Mouse (Mus musculus) limb, embryonic 14.5 days (tissue): ENCODE measurements around the gene Glyr1. TPM values are rescaled to one million over a fixed set of nuclear protein-coding genes. Genes with fewer than 3 reads are reported as not detected.

Experiments used
- ATAC-seq: fragments of 200-750 bp; cut with Nextera tagmentation; 2 replicates; pipeline ENCODE4 v1.8.0; 2017; ENCODE audit warnings: low read depth, moderate number of reproducible peaks, moderate TSS enrichment; ENCODE audit not compliant: low FRiP score
- DNase-seq: peaks from one replicate; pipeline ENCODE4 v3.0.0-alpha.2; 2015; ENCODE audit warnings: low spot score
- H3K27ac ChIP-seq: fragments of 300-500 bp; sonication (generic); replicated peaks from 2 replicates; pipeline ENCODE4 v1.5.1; 2014; ENCODE audit warnings: low read depth, mild to moderate bottlenecking, low read length, moderate library complexity, mixed read lengths
- H3K27me3 ChIP-seq: fragments of 300-500 bp; sonication (generic); 2 replicates; pipeline ENCODE4 v1.6.1; 2014; ENCODE audit warnings: low read length, mixed read lengths; ENCODE audit not compliant: control insufficient read depth, insufficient read depth
- H3K36me3 ChIP-seq: fragments of 300-500 bp; sonication (generic); 2 replicates; pipeline ENCODE4 v1.6.1; 2014; ENCODE audit warnings: mild to moderate bottlenecking, low read length, moderate library complexity, mixed read lengths; ENCODE audit not compliant: control insufficient read depth, insufficient read depth
- H3K4me1 ChIP-seq: fragments of 300-500 bp; sonication (generic); 2 replicates; pipeline ENCODE4 v1.6.1; 2014; ENCODE audit warnings: antibody characterized with exemption, low read length, mixed read lengths; ENCODE audit not compliant: control insufficient read depth, insufficient read depth
- H3K4me2 ChIP-seq: fragments of 300-500 bp; sonication (generic); replicated peaks from 2 replicates; pipeline ENCODE4 v1.6.1; 2014; ENCODE audit warnings: low read depth, mild to moderate bottlenecking, low read length, moderate library complexity; ENCODE audit not compliant: severe bottlenecking
- H3K4me3 ChIP-seq: fragments of 300-500 bp; sonication (generic); replicated peaks from 2 replicates; pipeline ENCODE4 v1.5.1; 2014; ENCODE audit warnings: low read length
- H3K9ac ChIP-seq: fragments of 300-500 bp; sonication (generic); 2 replicates; pipeline ENCODE4 v1.6.1; 2014; ENCODE audit warnings: mild to moderate bottlenecking, low read depth, low read length, moderate library complexity; ENCODE audit not compliant: severe bottlenecking
- H3K9me3 ChIP-seq: fragments of 300-500 bp; sonication (generic); 2 replicates; pipeline ENCODE4 v1.6.1; 2016; ENCODE audit warnings: low read length; ENCODE audit not compliant: control insufficient read depth
- POLR2A ChIP-seq: fragments of 200-500 bp; IDR thresholded peaks from 2 replicates; pipeline ENCODE4 v1.8.0; 2012; ENCODE audit warnings: inconsistent platforms, mild to moderate bottlenecking, moderate library complexity, borderline replicate concordance; ENCODE audit not compliant: insufficient read depth, insufficient read length; ENCODE audit errors: extremely low read depth
- whole genome bisulfite sequencing: fragments of 180-500 bp; shearing (Covaris S2); extraction: QIAGEN DNeasy Blood & Tissue Kit; methylation state at CpG from one replicate; pipeline ENCODE4 v1.1.7; 2014; 5-methylcytosine and 5-hydroxymethylcytosine counted together
- polyA plus RNA-seq, 2 experiments: library from polyadenylated mRNA; depleted of rRNA in 1 of 2; stranded (reverse) in 1 of 2; unstranded in 1 of 2; fragments of >200 nt; fragmentation: Nextera tagmentation in 1 of 2; extraction: Ambion mirVana in 1 of 2; gene quantifications; 2 replicates each; pipeline versions ENCODE4 v1.2.1 to v1.2.3; 2012 to 2014

Glyr1 gene
- polyA plus RNA-seq, 2 experiments = 87.9 to 121 TPM

DNA sequence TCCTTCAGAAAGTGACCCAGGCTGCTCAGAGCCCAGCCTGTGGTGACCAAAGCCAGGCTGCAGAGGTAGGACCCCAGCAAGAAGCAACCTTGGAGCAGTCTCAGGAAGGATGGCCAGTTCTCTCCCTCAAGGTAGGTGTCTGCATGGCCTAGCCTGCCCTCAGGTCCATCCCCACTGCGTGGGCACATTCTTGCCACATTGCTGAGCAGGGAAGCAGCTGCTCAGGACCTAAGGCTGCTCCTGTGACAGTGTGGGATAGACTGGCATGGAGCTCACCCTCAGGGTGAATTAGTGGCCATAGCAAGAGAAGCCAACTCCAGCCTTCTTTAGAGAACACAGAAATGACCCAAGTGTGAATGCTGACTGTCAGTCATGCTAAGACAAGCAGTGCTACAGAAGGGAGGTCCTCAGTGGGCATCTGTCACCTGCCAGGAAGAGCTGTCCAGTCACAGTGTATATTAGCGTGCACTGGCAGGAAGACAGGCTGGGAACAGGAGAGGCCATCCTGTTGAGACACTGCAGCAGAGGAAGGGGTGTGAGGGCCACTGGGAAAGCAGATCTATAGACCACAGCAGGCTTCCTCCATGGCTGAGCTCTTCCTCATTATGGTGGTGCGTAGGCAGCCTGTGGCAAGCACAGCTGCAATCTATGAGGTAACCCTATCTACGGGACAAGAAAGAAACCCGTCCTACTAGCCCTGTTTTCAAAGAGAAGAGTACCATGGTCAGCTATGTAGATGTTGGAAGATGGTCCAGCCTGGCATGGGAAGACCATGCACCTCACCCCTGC, 80.4 kb downstream of the Glyr1 start:
- H3K4me3 ChIP-seq = no peak overlapping the region
- ATAC-seq (no peak), DNase-seq (no peak)
- no peaks in the 10 kb centered on the region for H3K27me3 ChIP-seq
- H3K36me3 ChIP-seq = no peaks in the 10 kb centered on the region
- no peaks in the 10 kb centered on the region for H3K9me3 ChIP-seq
- H3K4me2 ChIP-seq = no peak overlapping the region
- H3K9ac ChIP-seq = no peak overlapping the region
- 84% methylated on average over 5 of the region's 5 CpGs for WGBS
- TF ChIP-seq POLR2A = no peak
- 0 out of 2 replicates have a peak, but pooled peaks cover 2% of the 10 kb centered on the region for H3K4me1 ChIP-seq
- no peak overlapping the region for H3K27ac ChIP-seq

DNA sequence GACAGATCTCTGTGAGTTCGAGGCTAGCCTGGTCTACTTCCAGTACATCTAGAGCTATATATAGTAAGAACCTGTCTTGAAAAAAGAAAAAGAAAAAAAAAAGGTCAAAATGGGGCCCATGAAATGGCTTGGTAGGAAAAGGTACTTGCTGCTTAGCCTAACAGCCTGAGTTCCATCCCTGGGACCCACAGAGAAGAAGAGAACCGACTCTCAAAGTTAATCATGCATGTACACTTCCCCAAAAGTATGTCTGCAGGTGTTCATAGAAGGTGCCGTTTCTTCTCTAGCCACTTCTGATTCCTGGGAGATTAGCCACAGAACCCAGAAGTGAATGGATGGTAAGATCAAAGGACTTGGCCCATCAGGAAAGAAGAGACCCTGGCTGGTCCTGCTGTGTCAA, 81.2 kb downstream of the Glyr1 start:
- DNase-seq (no peak), ATAC-seq (no peak)
- no peaks in the 10 kb centered on the region for H3K9me3 ChIP-seq
- H3K4me2 ChIP-seq = no peak overlapping the region
- H3K36me3 ChIP-seq = no peaks in the 10 kb centered on the region
- no peak overlapping the region for H3K27ac ChIP-seq
- 71% methylated on average over 3 of the region's 3 CpGs for WGBS
- no peak for TF ChIP-seq POLR2A
- H3K4me1 ChIP-seq = peaks cover 3% of the 10 kb centered on the region; the same call in 1 of the 2 replicates
- no peak overlapping the region for H3K9ac ChIP-seq
- H3K4me3 ChIP-seq = no peak overlapping the region
- no peaks in the 10 kb centered on the region for H3K27me3 ChIP-seq

DNA sequence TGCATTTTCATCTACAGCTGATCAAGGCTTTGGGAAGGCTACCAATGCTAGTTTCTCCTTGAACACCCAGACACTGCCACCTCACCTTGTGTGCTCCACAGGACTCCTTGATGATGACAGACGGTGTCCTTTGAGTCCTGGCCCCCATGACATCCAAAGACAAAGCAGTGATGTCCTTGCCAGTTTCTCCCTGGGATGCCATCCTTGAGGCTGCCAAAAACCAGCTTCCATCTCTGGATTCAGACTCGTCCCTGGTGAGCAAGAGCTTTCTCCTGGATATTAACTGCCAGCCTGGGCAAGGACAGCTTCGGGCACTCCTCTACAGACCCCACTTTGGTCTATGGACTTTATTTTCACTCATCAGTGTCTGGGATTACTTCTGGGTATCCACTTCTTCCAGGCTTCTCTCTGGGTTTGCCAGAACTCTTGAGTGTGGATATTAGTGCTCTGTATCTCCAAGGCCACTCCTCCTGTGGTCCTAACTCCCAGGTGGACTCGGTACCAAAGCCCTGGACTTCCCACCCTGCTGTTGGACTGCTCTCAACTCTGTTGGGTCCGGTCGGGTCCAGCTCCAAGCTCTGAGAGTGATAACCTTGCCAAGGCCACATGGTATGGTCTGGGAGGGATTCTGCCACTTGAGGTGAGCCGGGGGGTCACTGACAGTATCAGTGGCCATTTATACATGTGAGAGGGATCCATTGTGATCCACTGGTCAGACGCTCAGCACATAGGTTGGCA, 84.1 kb downstream of the Glyr1 start:
- no peaks in the 10 kb centered on the region for H3K9me3 ChIP-seq
- DNase-seq = no peak
- H3K36me3 ChIP-seq = no peaks in the 10 kb centered on the region; the same call in 1 of the 2 replicates
- no peak for TF ChIP-seq POLR2A
- H3K4me2 ChIP-seq = no peak overlapping the region
- H3K4me3 ChIP-seq = no peak overlapping the region
- H3K4me1 ChIP-seq = peaks cover 9% of the 10 kb centered on the region
- H3K27ac ChIP-seq = no peak overlapping the region
- 86% methylated on average over 8 of the region's 8 CpGs for WGBS
- no peak for ATAC-seq
- H3K9ac ChIP-seq = no peak overlapping the region
- no peaks in the 10 kb centered on the region for H3K27me3 ChIP-seq

GRCm38 (mm10) chr16:4964731-4965391, 84.8 kb downstream of the Glyr1 start:
- Histone ChIP-seq H3K9me3 (no peaks in the 10 kb centered on the region), H3K4me2 (peak overlapping the region; percentile 64), H3K27me3 (no peaks in the 10 kb centered on the region), H3K4me1 (peaks cover 9% of the 10 kb centered on the region), H3K36me3 (no peaks in the 10 kb centered on the region; the same call in 1 of the 2 replicates), H3K9ac (peak overlapping the region; percentile 76), H3K4me3 (peak overlapping the region; percentile 89), H3K27ac (peak overlapping the region; percentile 41)
- no peak for TF ChIP-seq POLR2A
- 0 out of 2 replicates have a peak, but pooled peaks have one; percentile 0 for ATAC-seq
- DNase-seq = peak; percentile 9
- WGBS = 26% methylated on average over 13 of the region's 13 CpGs

Other genes with a start within 250 kb of the Glyr1 start
- gene 4930562C15Rik, start 214.4 kb downstream of the Glyr1 start, polyA plus RNA-seq (2012; rRNA removed) = not detected in 2 replicates
- gene 4930562C15Rik, start 214.4 kb downstream of the Glyr1 start, polyA plus RNA-seq (2014; fragmentation: Nextera tagmentation; extraction: Ambion mirVana) = 0.37 and 0.70 TPM in 2 replicates
- gene Ubald1, start 169.5 kb downstream of the Glyr1 start, polyA plus RNA-seq (2012; rRNA removed) = 32.5 and 42.3 TPM in 2 replicates
- gene Ubald1, start 169.5 kb downstream of the Glyr1 start, polyA plus RNA-seq (2014; fragmentation: Nextera tagmentation; extraction: Ambion mirVana) = 42.0 and 44.3 TPM in 2 replicates
- 101 and 132 TPM in 2 replicates for gene Mgrn1, start 163.6 kb downstream of the Glyr1 start, polyA plus RNA-seq (2012; rRNA removed)
- 87.7 and 92.7 TPM in 2 replicates for gene Mgrn1, start 163.6 kb downstream of the Glyr1 start, polyA plus RNA-seq (2014; fragmentation: Nextera tagmentation; extraction: Ambion mirVana)
- 127 and 140 TPM in 2 replicates for gene Nudt16l1, start 111.1 kb downstream of the Glyr1 start, polyA plus RNA-seq (2012; rRNA removed)
- 172 and 178 TPM in 2 replicates for gene Nudt16l1, start 111.1 kb downstream of the Glyr1 start, polyA plus RNA-seq (2014; fragmentation: Nextera tagmentation; extraction: Ambion mirVana)
- 106 and 108 TPM in 2 replicates for gene Anks3, start 85.7 kb downstream of the Glyr1 start, polyA plus RNA-seq (2012; rRNA removed)
- 59.3 and 67.9 TPM in 2 replicates for gene Anks3, start 85.7 kb downstream of the Glyr1 start, polyA plus RNA-seq (2014; fragmentation: Nextera tagmentation; extraction: Ambion mirVana)
- 0.04 and 0.05 TPM in 2 replicates for gene Sept12, start 52.0 kb downstream of the Glyr1 start, polyA plus RNA-seq (2012; rRNA removed)
- gene Sept12, start 52.0 kb downstream of the Glyr1 start, polyA plus RNA-seq (2014; fragmentation: Nextera tagmentation; extraction: Ambion mirVana) = not detected in 2 replicates
- 2.9 and 3.5 TPM in 2 replicates for gene Smim22, start 42.6 kb downstream of the Glyr1 start, polyA plus RNA-seq (2012; rRNA removed)
- gene Smim22, start 42.6 kb downstream of the Glyr1 start, polyA plus RNA-seq (2014; fragmentation: Nextera tagmentation; extraction: Ambion mirVana) = 4.2 and 4.5 TPM in 2 replicates
- gene Rogdi, start 36.3 kb downstream of the Glyr1 start, polyA plus RNA-seq (2012; rRNA removed) = 64.5 and 81.5 TPM in 2 replicates
- gene Rogdi, start 36.3 kb downstream of the Glyr1 start, polyA plus RNA-seq (2014; fragmentation: Nextera tagmentation; extraction: Ambion mirVana) = 50.1 and 56.7 TPM in 2 replicates
- 37.9 and 46.9 TPM in 2 replicates for gene Ubn1, start 194 bp upstream of the Glyr1 start, polyA plus RNA-seq (2012; rRNA removed)
- 25.7 and 29.0 TPM in 2 replicates for gene Ubn1, start 194 bp upstream of the Glyr1 start, polyA plus RNA-seq (2014; fragmentation: Nextera tagmentation; extraction: Ambion mirVana)
- gene Ppl, start 82.6 kb upstream of the Glyr1 start, polyA plus RNA-seq (2012; rRNA removed) = 8.9 and 15.6 TPM in 2 replicates
- 23.5 and 33.7 TPM in 2 replicates for gene Ppl, start 82.6 kb upstream of the Glyr1 start, polyA plus RNA-seq (2014; fragmentation: Nextera tagmentation; extraction: Ambion mirVana)
- gene Sec14l5, start 97.2 kb upstream of the Glyr1 start, polyA plus RNA-seq (2012; rRNA removed) = 0.45 and 0.61 TPM in 2 replicates
- 0.10 and 0.12 TPM in 2 replicates for gene Sec14l5, start 97.2 kb upstream of the Glyr1 start, polyA plus RNA-seq (2014; fragmentation: Nextera tagmentation; extraction: Ambion mirVana)
- gene Nagpa, start 154.1 kb upstream of the Glyr1 start, polyA plus RNA-seq (2012; rRNA removed) = 16.3 and 23.2 TPM in 2 replicates
- gene Nagpa, start 154.1 kb upstream of the Glyr1 start, polyA plus RNA-seq (2014; fragmentation: Nextera tagmentation; extraction: Ambion mirVana) = 17.0 and 17.2 TPM in 2 replicates
- 2.9 and 3.0 TPM in 2 replicates for gene AU021092, start 172.4 kb upstream of the Glyr1 start, polyA plus RNA-seq (2012; rRNA removed)
- gene AU021092, start 172.4 kb upstream of the Glyr1 start, polyA plus RNA-seq (2014; fragmentation: Nextera tagmentation; extraction: Ambion mirVana) = 2.5 and 2.9 TPM in 2 replicates
- gene Alg1, start 183.8 kb upstream of the Glyr1 start, polyA plus RNA-seq (2012; rRNA removed) = 59.0 and 66.7 TPM in 2 replicates
- 34.8 and 36.0 TPM in 2 replicates for gene Alg1, start 183.8 kb upstream of the Glyr1 start, polyA plus RNA-seq (2014; fragmentation: Nextera tagmentation; extraction: Ambion mirVana)
- gene Eef2kmt, start 206.1 kb upstream of the Glyr1 start, polyA plus RNA-seq (2012; rRNA removed) = 36.1 and 42.7 TPM in 2 replicates
- 26.7 and 28.3 TPM in 2 replicates for gene Eef2kmt, start 206.1 kb upstream of the Glyr1 start, polyA plus RNA-seq (2014; fragmentation: Nextera tagmentation; extraction: Ambion mirVana)